Mouse (Mus musculus) heart, embryonic 11.5 days (tissue): Measurements from ENCODE around the gene Prrg2. TPM values are rescaled to one million over a fixed set of nuclear protein-coding genes. Genes with fewer than 3 reads are reported as not detected.

Experiments used
- ATAC-seq: fragments of 200-750 bp; cut with Nextera tagmentation; replicated peaks from 2 replicates; pipeline ENCODE4 v1.8.0; 2017; ENCODE audit warnings: moderate library complexity; ENCODE audit not compliant: insufficient number of reproducible peaks, low FRiP score, low TSS enrichment
- H3K27ac ChIP-seq: fragments of 300-500 bp; sonication (generic); 2 replicates; pipeline ENCODE4 v1.5.1; 2014; ENCODE audit warnings: mild to moderate bottlenecking, low read depth, low read length
- H3K27me3 ChIP-seq: fragments of 300-500 bp; sonication (generic); 2 replicates; pipeline ENCODE4 v1.6.1; 2014; ENCODE audit warnings: mild to moderate bottlenecking, low read length, mixed read lengths; ENCODE audit not compliant: control insufficient read depth, insufficient read depth
- H3K36me3 ChIP-seq: fragments of 300-500 bp; sonication (generic); 2 replicates; pipeline ENCODE4 v1.6.1; 2014; ENCODE audit warnings: mild to moderate bottlenecking, low read length, moderate library complexity, mixed read lengths; ENCODE audit not compliant: control insufficient read depth, insufficient read depth
- H3K4me1 ChIP-seq: fragments of 300-500 bp; sonication (generic); 2 replicates; pipeline ENCODE4 v1.6.1; 2014; ENCODE audit warnings: low read length; ENCODE audit not compliant: control insufficient read depth, insufficient read depth
- H3K4me2 ChIP-seq: fragments of 300-500 bp; sonication (generic); 2 replicates; pipeline ENCODE4 v1.6.1; 2014; ENCODE audit warnings: mild to moderate bottlenecking, moderate library complexity
- H3K4me3 ChIP-seq: fragments of 300-500 bp; sonication (generic); 2 replicates; pipeline ENCODE4 v1.5.1; 2014; ENCODE audit warnings: low read depth, low read length
- H3K9ac ChIP-seq: fragments of 300-500 bp; sonication (generic); 2 replicates; pipeline ENCODE4 v1.6.1; 2014; ENCODE audit warnings: mild to moderate bottlenecking, low read depth, low read length, moderate library complexity
- H3K9me3 ChIP-seq: fragments of 300-500 bp; sonication (generic); replicated peaks from 2 replicates; pipeline ENCODE4 v1.6.1; 2016; ENCODE audit warnings: low read length; ENCODE audit not compliant: control insufficient read depth
- WGBS: fragments of 180-500 bp; shearing (Covaris S2); extraction: QIAGEN DNeasy Blood & Tissue Kit; methylation state at CpG from one replicate; pipeline ENCODE4 v1.1.7; 2014; ENCODE audit not compliant: insufficient replicate concordance; 5-methylcytosine and 5-hydroxymethylcytosine counted together
- polyA plus RNA-seq: library from polyadenylated mRNA; unstranded; fragments of >200 nt; fragmentation: Nextera tagmentation; extraction: Ambion mirVana; gene quantifications from 2 replicates; pipeline ENCODE4 v1.2.1, GENCODE M21; 2014

Gene Prrg2
- polyA plus RNA-seq, 1 experiment from 2014 or later = 13.3 TPM

GRCm38 (mm10) chr7:45045741-45046140 lies 16.7 kb downstream of the Prrg2 start:
- ATAC-seq = no peak
- Histone ChIP-seq H3K9ac (no peak overlapping the region), H3K9me3 (no peaks in the 10 kb centered on the region), H3K4me3 (no peak overlapping the region), H3K36me3 (peaks cover 76% of the 10 kb centered on the region), H3K27me3 (no peaks in the 10 kb centered on the region), H3K4me2 (no peak overlapping the region), H3K27ac (no peak overlapping the region), H3K4me1 (no peaks in the 10 kb centered on the region)
- 96% methylated on average over 22 of the region's 22 CpGs for WGBS

- no peak overlapping the region for H3K27ac ChIP-seq
- no peak for ATAC-seq
- H3K27me3 ChIP-seq = no peaks in the 10 kb centered on the region
- no peak overlapping the region for H3K4me2 ChIP-seq
- H3K36me3 ChIP-seq = peaks cover 77% of the 10 kb centered on the region
- H3K4me3 ChIP-seq = no peak overlapping the region
- no peaks in the 10 kb centered on the region for H3K4me1 ChIP-seq
- 94% methylated on average over 13 of the region's 14 CpGs for WGBS
- H3K9me3 ChIP-seq = no peaks in the 10 kb centered on the region
- no peak overlapping the region for H3K9ac ChIP-seq
Measured at GRCm38 (mm10) chr7:45043307-45043706, 19.2 kb downstream of the Prrg2 start.

- H3K27ac ChIP-seq = no peak overlapping the region
- H3K36me3 ChIP-seq = peaks cover 76% of the 10 kb centered on the region
- H3K9me3 ChIP-seq = no peaks in the 10 kb centered on the region
- H3K27me3 ChIP-seq = no peaks in the 10 kb centered on the region
- no peak for ATAC-seq
- no peak overlapping the region for H3K9ac ChIP-seq
- no peak overlapping the region for H3K4me3 ChIP-seq
- H3K4me2 ChIP-seq = no peak overlapping the region
- no peaks in the 10 kb centered on the region for H3K4me1 ChIP-seq
- 85% methylated on average over 9 of the region's 9 CpGs for WGBS
Measured at GRCm38 (mm10) chr7:45040851-45041250, 21.6 kb downstream of the Prrg2 start.

GRCm38 (mm10) chr7:45038411-45038810 lies 24.1 kb downstream of the Prrg2 start:
- no peak overlapping the region for H3K9ac ChIP-seq
- peaks cover 80% of the 10 kb centered on the region for H3K36me3 ChIP-seq
- no peaks in the 10 kb centered on the region for H3K9me3 ChIP-seq
- no peaks in the 10 kb centered on the region for H3K27me3 ChIP-seq
- H3K27ac ChIP-seq = no peak overlapping the region
- no peak overlapping the region for H3K4me3 ChIP-seq
- H3K4me1 ChIP-seq = no peaks in the 10 kb centered on the region
- ATAC-seq = no peak
- H3K4me2 ChIP-seq = no peak overlapping the region
- WGBS = 93% methylated on average over 9 of the region's 9 CpGs

GRCm38 (mm10) chr7:45037720-45038361 lies 24.6 kb downstream of the Prrg2 start:
- no peaks in the 10 kb centered on the region for H3K9me3 ChIP-seq
- ATAC-seq = no peak
- H3K4me1 ChIP-seq = no peaks in the 10 kb centered on the region
- H3K27ac ChIP-seq = no peak overlapping the region
- H3K9ac ChIP-seq = no peak overlapping the region
- no peak overlapping the region for H3K4me2 ChIP-seq
- H3K27me3 ChIP-seq = no peaks in the 10 kb centered on the region
- H3K36me3 ChIP-seq = peaks cover 80% of the 10 kb centered on the region
- WGBS = 71% methylated on average over 7 of the region's 7 CpGs
- H3K4me3 ChIP-seq = no peak overlapping the region

- Histone ChIP-seq H3K27me3 (no peaks in the 10 kb centered on the region), H3K4me1 (no peaks in the 10 kb centered on the region), H3K36me3 (peaks cover 79% of the 10 kb centered on the region), H3K9me3 (no peaks in the 10 kb centered on the region), H3K4me2 (no peak overlapping the region), H3K27ac (no peak overlapping the region), H3K9ac (no peak overlapping the region), H3K4me3 (no peak overlapping the region)
- no peak for ATAC-seq
- 85% methylated on average over 11 of the region's 11 CpGs for WGBS
Measured at GRCm38 (mm10) chr7:45036702-45037101, 25.8 kb downstream of the Prrg2 start.

GRCm38 (mm10) chr7:45035631-45036030 lies 26.8 kb downstream of the Prrg2 start:
- Histone ChIP-seq H3K4me2 (no peak overlapping the region), H3K9ac (no peak overlapping the region), H3K36me3 (peaks cover 82% of the 10 kb centered on the region), H3K9me3 (no peaks in the 10 kb centered on the region), H3K4me1 (no peaks in the 10 kb centered on the region), H3K27ac (no peak overlapping the region), H3K27me3 (no peaks in the 10 kb centered on the region), H3K4me3 (no peak overlapping the region)
- WGBS = 82% methylated on average over 3 of the region's 3 CpGs
- ATAC-seq = no peak

GRCm38 (mm10) chr7:45033722-45034359 lies 28.6 kb downstream of the Prrg2 start:
- H3K4me2 ChIP-seq = no peak overlapping the region
- H3K4me3 ChIP-seq = no peak overlapping the region
- WGBS = 89% methylated on average over 19 of the region's 19 CpGs
- peaks cover 78% of the 10 kb centered on the region for H3K36me3 ChIP-seq
- ATAC-seq = no peak
- no peak overlapping the region for H3K27ac ChIP-seq
- no peak overlapping the region for H3K9ac ChIP-seq
- no peaks in the 10 kb centered on the region for H3K9me3 ChIP-seq
- H3K4me1 ChIP-seq = no peaks in the 10 kb centered on the region
- no peaks in the 10 kb centered on the region for H3K27me3 ChIP-seq

- peaks cover 67% of the 10 kb centered on the region for H3K36me3 ChIP-seq
- WGBS = 93% methylated on average over 8 of the region's 8 CpGs
- no peaks in the 10 kb centered on the region for H3K27me3 ChIP-seq
- H3K4me2 ChIP-seq = no peak overlapping the region
- H3K9ac ChIP-seq = no peak overlapping the region
- H3K27ac ChIP-seq = no peak overlapping the region
- H3K4me3 ChIP-seq = no peak overlapping the region
- H3K9me3 ChIP-seq = no peaks in the 10 kb centered on the region
- ATAC-seq = no peak
- no peaks in the 10 kb centered on the region for H3K4me1 ChIP-seq
Measured at GRCm38 (mm10) chr7:45030857-45031256, 31.6 kb downstream of the Prrg2 start.
